Mouse (Mus musculus) stomach, postnatal 0 days (tissue): ENCODE measurements at regions not wholly inside any gene's neighbourhood (a gene's known extent, or its start where the extent isn't known, plus 50 kb on each side); places are given as distances from the start of the nearest gene placed in this dataset.

Source experiments
- CTCF ChIP-seq: IDR thresholded peaks from 2 replicates; pipeline ENCODE4 v1.5.1; 2016; ENCODE audit warnings: antibody characterized with exemption, low read depth, mild to moderate bottlenecking, moderate library complexity
- EP300 ChIP-seq: optimal IDR thresholded peaks from 2 replicates; pipeline ENCODE3; 2016; ENCODE audit warnings: antibody characterized with exemption

GRCm38 (mm10) chr6:143503953-143504352, 336.9 kb downstream of the Etnk1 start:
- TF ChIP-seq CTCF = no peak
- no peak for TF ChIP-seq EP300
